Mouse (Mus musculus) neural tube, embryonic 13.5 days (tissue): ENCODE results near the gene Mcemp1. TPM values are rescaled to one million over a fixed set of nuclear protein-coding genes. Genes with fewer than 3 reads are reported as not detected.

Experiments
- ATAC-seq: fragments of 200-750 bp; cut with Nextera tagmentation; 2 replicates; pipeline ENCODE4 v1.8.0; 2017; ENCODE audit warnings: low read depth, mild to moderate bottlenecking, moderate TSS enrichment, moderate library complexity
- H3K27ac ChIP-seq: fragments of 300-500 bp; sonication (generic); replicated peaks from 2 replicates; pipeline ENCODE4 v1.5.1; 2015; ENCODE audit warnings: moderate library complexity, mild to moderate bottlenecking, inconsistent platforms
- H3K27me3 ChIP-seq: fragments of 300-500 bp; sonication (generic); 2 replicates; pipeline ENCODE4 v1.6.1; 2015; ENCODE audit warnings: mild to moderate bottlenecking, inconsistent platforms
- H3K36me3 ChIP-seq: fragments of 300-500 bp; sonication (generic); 2 replicates; pipeline ENCODE4 v1.6.1; 2015; ENCODE audit warnings: mild to moderate bottlenecking, inconsistent platforms
- H3K4me1 ChIP-seq: fragments of 300-500 bp; sonication (generic); replicated peaks from 2 replicates; pipeline ENCODE4 v1.6.1; 2015; ENCODE audit warnings: inconsistent platforms
- H3K4me2 ChIP-seq: fragments of 300-500 bp; sonication (generic); 2 replicates; pipeline ENCODE4 v1.6.1; 2015; ENCODE audit warnings: inconsistent platforms, mild to moderate bottlenecking, moderate library complexity
- H3K4me3 ChIP-seq: fragments of 300-500 bp; sonication (generic); 2 replicates; pipeline ENCODE4 v1.5.1; 2015; ENCODE audit warnings: mild to moderate bottlenecking, inconsistent platforms
- H3K9ac ChIP-seq: fragments of 300-500 bp; sonication (generic); 2 replicates; pipeline ENCODE4 v1.6.1; 2015; ENCODE audit warnings: moderate library complexity, mild to moderate bottlenecking, inconsistent platforms
- H3K9me3 ChIP-seq: fragments of 300-500 bp; sonication (generic); 2 replicates; pipeline ENCODE4 v1.6.1; 2016; ENCODE audit warnings: inconsistent platforms
- WGBS: fragments of 180-500 bp; shearing (Covaris S2); methylation state at CpG from one replicate; pipeline ENCODE4 v1.1.7; 2015; 5-methylcytosine and 5-hydroxymethylcytosine counted together
- polyA plus RNA-seq: library from polyadenylated mRNA; unstranded; fragments of >200 nt; fragmentation: Nextera tagmentation; extraction: Ambion mirVana; gene quantifications from 2 replicates; pipeline ENCODE4 v1.2.1, GENCODE M21; 2015

Mcemp1 gene
- polyA plus RNA-seq, 1 experiment from 2014 or later: 0.25 TPM

DNA sequence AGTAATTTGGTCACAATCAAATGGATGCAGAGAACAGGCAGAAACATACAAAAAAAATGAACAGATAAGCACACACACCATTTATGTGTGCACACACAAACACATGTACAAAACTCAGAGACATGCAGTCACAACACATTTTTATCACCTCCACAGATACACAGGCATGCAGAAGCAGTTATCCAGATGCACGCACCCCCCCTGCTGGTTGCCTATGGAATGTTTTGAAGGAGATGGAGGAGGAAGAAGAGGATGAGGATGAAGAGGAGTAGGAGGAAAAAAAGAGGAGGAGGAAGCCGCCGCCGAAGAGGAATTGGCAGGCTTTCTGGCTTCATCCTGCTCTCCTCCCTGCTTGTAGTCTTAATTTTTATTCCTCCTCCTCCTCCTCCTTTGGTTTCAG lies 40.2 kb downstream of the Mcemp1 start:
- H3K4me2 ChIP-seq: no peak overlapping the region
- H3K9me3 ChIP-seq: no peaks in the 10 kb centered on the region
- WGBS: 59% methylated on average over 4 of the region's 4 CpGs
- H3K4me3 ChIP-seq: no peak overlapping the region
- H3K27me3 ChIP-seq: no peaks in the 10 kb centered on the region
- H3K4me1 ChIP-seq: no peaks in the 10 kb centered on the region
- no peak for ATAC-seq
- H3K36me3 ChIP-seq: no peaks in the 10 kb centered on the region
- H3K9ac ChIP-seq: no peak overlapping the region
- no peak overlapping the region for H3K27ac ChIP-seq

GRCm38 (mm10) chr8:3707611-3708010 lies 42.1 kb downstream of the Mcemp1 start:
- Histone ChIP-seq H3K27me3 (no peaks in the 10 kb centered on the region), H3K4me1 (no peaks in the 10 kb centered on the region), H3K27ac (no peak overlapping the region), H3K9ac (no peak overlapping the region), H3K9me3 (no peaks in the 10 kb centered on the region), H3K4me2 (no peak overlapping the region), H3K4me3 (no peak overlapping the region), H3K36me3 (no peaks in the 10 kb centered on the region)
- ATAC-seq: no peak
- 77% methylated on average over 7 of the region's 7 CpGs for WGBS

DNA sequence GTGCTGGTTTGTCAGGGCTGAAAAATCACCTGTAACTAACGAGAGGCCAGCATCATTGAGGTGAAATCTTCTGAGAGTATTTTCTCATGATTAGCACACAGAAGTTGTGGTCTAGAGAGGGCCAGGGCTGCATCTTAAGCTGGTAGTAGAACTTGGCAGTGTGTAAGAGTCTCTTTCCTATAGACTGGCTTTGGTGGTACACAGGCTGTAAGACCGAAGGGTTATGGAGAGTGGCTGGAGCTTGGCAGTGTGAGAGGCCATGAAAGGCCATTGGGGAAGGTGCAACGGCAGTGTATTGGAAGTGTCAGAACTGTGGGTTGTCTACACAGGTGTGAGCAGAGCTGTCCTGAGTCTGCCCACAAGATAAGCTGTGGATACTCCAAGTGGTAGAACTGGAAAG lies 44.8 kb downstream of the Mcemp1 start:
- no peaks in the 10 kb centered on the region for H3K4me1 ChIP-seq
- H3K36me3 ChIP-seq: no peaks in the 10 kb centered on the region
- no peak for ATAC-seq
- no peaks in the 10 kb centered on the region for H3K27me3 ChIP-seq
- H3K9me3 ChIP-seq: no peaks in the 10 kb centered on the region
- no peak overlapping the region for H3K27ac ChIP-seq
- 83% methylated on average over 3 of the region's 3 CpGs for WGBS
- no peak overlapping the region for H3K4me2 ChIP-seq
- H3K9ac ChIP-seq: no peak overlapping the region
- no peak overlapping the region for H3K4me3 ChIP-seq

- ATAC-seq: no peak
- H3K27ac ChIP-seq: no peak overlapping the region
- H3K27me3 ChIP-seq: no peaks in the 10 kb centered on the region
- H3K4me3 ChIP-seq: no peak overlapping the region
- no peaks in the 10 kb centered on the region for H3K9me3 ChIP-seq
- WGBS: 68% methylated on average over 2 of the region's 2 CpGs
- no peaks in the 10 kb centered on the region for H3K36me3 ChIP-seq
- no peak overlapping the region for H3K4me2 ChIP-seq
- H3K4me1 ChIP-seq: no peaks in the 10 kb centered on the region
- no peak overlapping the region for H3K9ac ChIP-seq
These were observed 46.1 kb downstream of the Mcemp1 start for GRCm38 (mm10) chr8:3711646-3712045.

DNA sequence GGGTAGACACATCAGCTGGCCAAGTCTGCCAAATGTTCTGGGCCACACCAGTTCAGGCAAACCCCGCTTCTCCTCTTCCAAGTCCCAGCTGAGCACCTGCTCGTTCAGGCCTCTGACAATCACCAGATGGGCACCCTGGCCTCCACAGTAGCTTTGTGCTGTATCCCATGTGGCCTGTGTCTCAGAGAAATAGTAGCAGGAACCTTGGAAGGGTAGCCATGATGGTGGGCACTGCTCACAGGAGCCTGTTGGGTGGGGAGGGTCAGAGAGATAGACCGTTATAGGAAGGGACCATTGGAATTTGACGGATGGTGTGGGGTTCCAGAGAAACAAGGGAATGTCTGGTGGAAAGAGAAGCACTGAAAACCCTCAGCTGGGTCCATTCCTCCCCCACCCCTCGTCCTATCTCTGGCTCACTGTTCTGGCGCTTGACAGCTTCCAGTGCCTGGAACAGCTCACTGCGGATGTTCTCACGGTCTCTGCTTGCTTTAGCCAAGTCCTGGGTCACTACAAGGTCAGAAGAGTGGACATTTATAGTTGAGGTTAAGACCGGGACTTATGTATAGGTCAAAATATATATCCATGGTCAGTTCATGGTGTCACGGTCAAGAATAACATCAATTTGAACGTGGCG lies 51.9 kb downstream of the Mcemp1 start:
- Histone ChIP-seq H3K36me3 (no peaks in the 10 kb centered on the region), H3K9ac (no peak overlapping the region), H3K4me3 (no peak overlapping the region), H3K27ac (no peak overlapping the region), H3K27me3 (no peaks in the 10 kb centered on the region), H3K9me3 (no peaks in the 10 kb centered on the region), H3K4me1 (no peaks in the 10 kb centered on the region), H3K4me2 (no peak overlapping the region)
- WGBS: 86% methylated on average over 12 of the region's 12 CpGs
- ATAC-seq: no peak

DNA sequence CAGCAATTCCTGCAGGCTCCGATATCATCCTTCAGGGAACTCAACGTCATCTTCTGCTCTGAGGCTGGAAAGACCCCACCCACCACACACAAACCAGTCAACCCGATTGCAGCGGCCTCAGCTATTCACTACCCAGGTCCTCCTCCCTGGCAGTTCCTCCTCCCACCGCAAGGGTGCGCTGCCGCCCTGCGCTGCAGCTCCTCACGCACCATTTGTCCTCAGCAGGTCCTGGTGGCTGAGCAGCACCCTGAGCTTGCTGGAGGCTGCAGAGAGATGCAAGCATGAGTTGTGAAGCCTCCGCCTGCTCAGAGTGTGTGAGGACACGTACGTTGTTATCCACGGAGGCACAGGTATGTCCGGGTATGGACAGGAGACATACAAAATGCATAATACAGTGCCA lies 53.0 kb downstream of the Mcemp1 start:
- Histone ChIP-seq H3K4me3 (no peak overlapping the region), H3K27me3 (no peaks in the 10 kb centered on the region), H3K27ac (no peak overlapping the region), H3K4me2 (no peak overlapping the region), H3K36me3 (no peaks in the 10 kb centered on the region), H3K9ac (no peak overlapping the region), H3K4me1 (no peaks in the 10 kb centered on the region), H3K9me3 (no peaks in the 10 kb centered on the region)
- whole genome bisulfite sequencing: 15% methylated on average over 14 of the region's 14 CpGs
- ATAC-seq: no peak

Other genes starting within 250 kb of the Mcemp1 start
- gene Pex11g, start 198.1 kb upstream of the Mcemp1 start, polyA plus RNA-seq: 3.1 and 3.2 TPM in 2 replicates
- 0.17 TPM in 1 of 2 replicates, not detected in the other for gene Tex45, start 194.9 kb upstream of the Mcemp1 start, polyA plus RNA-seq
- gene Zfp358, start 172.6 kb upstream of the Mcemp1 start, polyA plus RNA-seq: 76.4 and 77.7 TPM in 2 replicates
- 88.6 and 91.9 TPM in 2 replicates for gene Mcoln1, start 165.3 kb upstream of the Mcemp1 start, polyA plus RNA-seq
- gene Pnpla6, start 150.4 kb upstream of the Mcemp1 start, polyA plus RNA-seq: 35.7 and 36.7 TPM in 2 replicates
- gene C330021F23Rik, start 97.8 kb upstream of the Mcemp1 start, polyA plus RNA-seq: 0.50 and 0.77 TPM in 2 replicates
- gene Camsap3, start 78.5 kb upstream of the Mcemp1 start, polyA plus RNA-seq: 34.0 and 38.9 TPM in 2 replicates
- gene Xab2, start 44.4 kb upstream of the Mcemp1 start, polyA plus RNA-seq: 52.8 and 54.7 TPM in 2 replicates
- 111 and 122 TPM in 2 replicates for gene Pet100, start 44.2 kb upstream of the Mcemp1 start, polyA plus RNA-seq
- gene Pcp2, start 40.2 kb upstream of the Mcemp1 start, polyA plus RNA-seq: 0.58 TPM in 1 of 2 replicates, not detected in the other
- gene Stxbp2, start 34.8 kb upstream of the Mcemp1 start, polyA plus RNA-seq: 29.4 and 29.9 TPM in 2 replicates
- 0.22 and 0.59 TPM in 2 replicates for gene Retn, start 10.0 kb upstream of the Mcemp1 start, polyA plus RNA-seq
- 12.7 and 17.8 TPM in 2 replicates for gene Fcor, start 6.6 kb downstream of the Mcemp1 start, polyA plus RNA-seq
- 52.9 and 53.3 TPM in 2 replicates for gene Trappc5, start 10.5 kb downstream of the Mcemp1 start, polyA plus RNA-seq
- 0.20 and 0.39 TPM in 2 replicates for gene Fcer2a, start 28.4 kb downstream of the Mcemp1 start, polyA plus RNA-seq
- not detected in 2 replicates for gene Clec4g, start 54.9 kb downstream of the Mcemp1 start, polyA plus RNA-seq
- gene Cd209a, start 83.2 kb downstream of the Mcemp1 start, polyA plus RNA-seq: not detected in 2 replicates
- not detected in 2 replicates for gene Cd209e, start 188.6 kb downstream of the Mcemp1 start, polyA plus RNA-seq
- not detected in 2 replicates for gene Cd209d, start 212.8 kb downstream of the Mcemp1 start, polyA plus RNA-seq